Mouse (Mus musculus): Measurements from ENCODE around the gene Sipa1l2.

Gene Sipa1l2

GRCm38 (mm10) chr8:125558109-125559065 is 11.2 kb downstream of the Sipa1l2 start:
- POLR2A ChIA-PET = interaction anchor here (0.6 to 4.3 kb wide), 25 partner anchors 9 to 343 kb away, joined by 3 to 32 read pairs (median 5); partner anchors contain the start of gene Sipa1l2 (in 2 of the 4)
- CTCF ChIA-PET = interaction anchor here in 3 of 4 experiments (0.5 to 1.4 kb wide), 8 partner anchors 11 to 376 kb away, joined by 3 to 6 read pairs (median 4); partner anchors contain the start of gene Sipa1l2 (in 1 of the 3)

DNA sequence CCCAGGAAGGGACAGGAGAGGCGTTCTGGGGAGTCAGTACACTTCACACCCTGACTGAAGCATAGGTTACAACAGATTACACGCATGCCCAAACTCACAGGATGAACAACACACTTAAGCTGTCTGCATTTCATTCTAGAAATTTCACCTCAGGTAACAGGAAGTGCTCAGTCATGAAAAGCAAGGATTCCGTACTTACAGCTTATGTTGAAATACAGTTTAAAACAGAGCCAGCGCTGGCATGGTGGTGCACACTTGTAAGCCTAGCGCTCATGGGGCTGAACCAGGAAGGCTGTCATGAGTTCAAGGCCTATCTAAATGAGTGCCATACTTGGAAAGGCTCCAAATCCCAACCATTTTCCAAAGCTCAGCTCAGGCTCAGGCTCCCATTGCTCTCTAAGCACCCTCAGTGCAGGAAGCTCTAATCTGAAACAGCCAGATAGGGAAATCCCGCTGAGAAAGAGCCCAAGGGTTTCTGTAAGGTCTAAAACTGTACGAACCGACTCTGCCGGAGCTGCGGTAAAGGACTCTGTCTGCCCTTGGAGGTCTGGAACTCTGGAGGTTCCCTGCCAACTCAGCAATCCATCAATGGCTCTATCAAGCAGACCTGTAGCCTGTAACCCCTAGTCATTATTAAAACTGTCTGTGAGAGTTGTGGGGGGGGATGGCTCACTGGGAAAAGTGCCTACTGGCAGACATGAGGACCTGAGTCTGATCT is 12.1 kb downstream of the Sipa1l2 start:
- ChIA-PET POLR2A (interaction anchor here in 3 of 4 experiments (0.6 to 3.7 kb wide), 17 partner anchors 10 to 230 kb away, joined by 3 to 13 read pairs (median 5); no protein-coding TSS in a partner anchor), CTCF (interaction anchor here in 2 of 4 experiments (0.6 to 1.0 kb wide), 4 partner anchors 17 to 375 kb away, joined by 3 read pairs; no protein-coding TSS in a partner anchor)

DNA sequence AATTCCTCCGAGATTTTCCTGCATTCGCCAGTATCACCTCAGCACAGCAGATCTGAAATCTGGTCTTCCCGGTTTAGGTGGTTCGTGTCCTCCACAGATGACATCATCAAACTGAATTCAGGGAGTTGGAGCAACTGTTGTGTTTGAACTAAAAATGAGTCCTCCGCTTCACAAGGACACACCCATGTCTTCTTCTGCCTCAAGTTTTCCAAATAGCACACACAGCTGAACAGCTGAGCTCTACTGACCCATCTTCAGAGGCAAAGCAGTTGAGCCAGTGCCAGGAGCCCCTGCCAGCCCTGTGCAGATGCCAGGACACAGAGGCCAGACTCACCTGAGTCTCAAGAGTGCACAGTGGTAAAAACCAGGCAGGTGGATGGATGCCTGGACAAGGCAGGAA is 12.9 kb downstream of the Sipa1l2 start:
- ChIA-PET CTCF (interaction anchor here in 1 of 4 experiments (0.6 kb wide), 1 partner anchor 31 kb away, joined by 3 read pairs; no protein-coding TSS in a partner anchor), POLR2A (interaction anchor here in 2 of 4 experiments (0.6 to 3.7 kb wide), 6 partner anchors 11 to 78 kb away, joined by 3 to 13 read pairs (median 4); no protein-coding TSS in a partner anchor)

- ChIA-PET CTCF (interaction anchor here in 1 of 4 experiments (0.6 kb wide), 1 partner anchor 315 kb away, joined by 3 read pairs; no protein-coding TSS in a partner anchor), POLR2A (interaction anchor here (0.6 to 1.8 kb wide), 12 partner anchors 8 to 367 kb away, joined by 3 to 8 read pairs (median 4); no protein-coding TSS in a partner anchor)
These were observed 19.0 kb downstream of the Sipa1l2 start for GRCm38 (mm10) chr8:125550567-125550966.

DNA sequence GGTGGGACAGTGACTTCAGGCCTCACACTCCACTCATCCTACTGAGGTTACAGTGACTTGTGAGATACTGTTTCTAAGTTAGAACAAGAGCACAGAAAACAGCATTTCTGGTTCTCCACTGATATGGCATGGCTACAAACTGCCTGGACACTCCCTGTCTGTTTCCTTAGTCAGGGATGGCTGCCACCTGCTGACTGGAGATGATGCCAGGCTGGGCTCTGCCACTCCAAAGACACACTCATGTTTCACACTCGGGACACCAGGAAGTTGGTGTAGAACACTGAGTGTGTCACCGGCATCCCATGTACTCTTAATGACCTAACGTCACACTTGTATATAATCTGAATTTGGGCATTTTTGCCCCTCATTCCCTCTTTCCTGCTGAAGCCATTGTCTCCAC is 22.3 kb downstream of the Sipa1l2 start:
- ChIA-PET CTCF (interaction anchor here in 1 of 4 experiments (0.6 kb wide), 1 partner anchor 50 kb away, joined by 3 read pairs; no protein-coding TSS in a partner anchor), POLR2A (interaction anchor here in 1 of 4 experiments (0.7 to 1.2 kb wide), 2 partner anchors 11 to 68 kb away, joined by 3 read pairs; no protein-coding TSS in a partner anchor)

GRCm38 (mm10) chr8:125545866-125546265 is 23.7 kb downstream of the Sipa1l2 start:
- POLR2A ChIA-PET = interaction anchor here in 1 of 4 experiments (1.0 kb wide), 1 partner anchor 13 kb away, joined by 4 read pairs; no protein-coding TSS in a partner anchor
- CTCF ChIA-PET = no interaction called here

- ChIA-PET POLR2A (interaction anchor here in 2 of 4 experiments (0.7 to 2.4 kb wide), 7 partner anchors 8 to 28 kb away, joined by 3 to 9 read pairs (median 4); partner anchors contain the start of gene Sipa1l2 (in 1 of the 2)), CTCF (interaction anchor here in 2 of 4 experiments (0.5 to 0.7 kb wide), 3 partner anchors 187 to 474 kb away, joined by 3 to 5 read pairs (median 4); no protein-coding TSS in a partner anchor)
These were observed 26.6 kb downstream of the Sipa1l2 start for GRCm38 (mm10) chr8:125542893-125543613.

DNA sequence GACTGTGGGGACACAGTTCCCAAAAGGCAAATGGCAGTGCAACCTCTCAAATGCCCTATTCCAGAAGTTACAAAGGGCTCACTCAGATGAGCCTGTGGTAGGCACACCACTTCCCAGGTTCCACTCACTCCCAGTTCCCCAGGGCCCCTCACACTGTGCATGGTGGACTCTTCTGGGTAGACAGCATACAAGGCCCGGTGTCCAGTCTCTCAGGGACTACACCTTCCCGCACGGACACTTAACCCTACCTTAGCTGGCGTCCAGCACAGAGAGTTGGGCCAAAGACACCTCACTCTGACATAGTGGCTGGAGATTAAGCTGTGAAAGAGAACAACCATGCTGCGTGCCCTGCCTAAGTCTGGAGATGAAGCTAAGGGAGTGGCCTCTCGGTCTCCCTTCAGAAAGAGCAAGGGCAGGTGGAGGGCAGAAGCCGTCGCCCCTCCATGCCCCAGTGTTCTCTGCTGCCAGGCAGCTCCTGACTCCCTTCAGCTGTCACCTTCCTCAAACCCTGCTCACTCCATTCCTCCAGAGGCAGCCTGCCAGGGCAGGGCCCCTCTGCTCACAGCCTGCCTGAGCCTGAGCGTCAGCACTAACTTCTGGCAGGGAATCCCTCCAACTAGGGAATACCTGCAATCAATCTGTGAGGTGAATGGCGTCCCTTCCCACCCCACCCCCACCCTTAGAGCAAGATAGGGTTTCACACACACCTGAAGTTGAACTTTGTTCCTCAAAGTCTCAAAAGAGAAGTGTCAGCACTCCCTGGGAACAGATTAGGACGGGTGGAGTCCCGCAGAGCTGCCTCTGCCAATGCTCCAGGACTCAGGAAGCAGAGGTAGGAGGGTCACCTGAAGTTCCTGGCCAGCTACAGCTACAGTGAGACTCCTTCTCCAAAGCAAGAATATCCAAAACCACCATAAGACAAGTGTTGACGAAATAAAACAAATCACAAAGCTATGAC is 30.3 kb downstream of the Sipa1l2 start:
- POLR2A ChIA-PET = interaction anchor here in 3 of 4 experiments (0.6 to 3.3 kb wide), 15 partner anchors 9 to 1031 kb away, joined by 3 to 33 read pairs (median 5); partner anchors contain the start of gene Sipa1l2 (in 1 of the 3)
- CTCF ChIA-PET = interaction anchor here in 3 of 4 experiments (0.5 to 1.3 kb wide), 4 partner anchors 35 to 1358 kb away, joined by 3 to 11 read pairs (median 3); no protein-coding TSS in a partner anchor

DNA sequence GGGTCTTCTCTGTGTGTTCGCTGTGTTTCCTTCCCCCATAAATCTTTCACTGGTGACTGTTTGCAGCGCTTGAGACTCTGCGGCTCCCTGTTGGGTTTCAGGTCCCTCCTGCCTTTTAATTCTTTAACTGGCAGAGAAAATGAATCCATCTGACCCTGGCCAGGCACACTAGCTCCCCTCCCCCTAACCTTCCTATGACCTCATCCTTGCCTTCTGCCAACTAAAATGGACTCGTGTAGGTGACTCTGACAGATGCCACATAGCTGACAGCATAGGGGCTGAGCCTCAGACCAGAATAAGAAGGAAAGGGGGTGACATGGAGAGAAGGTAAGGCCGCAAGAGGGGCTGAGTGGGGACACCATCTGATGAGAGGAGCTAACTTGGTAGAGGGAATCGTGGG is 31.3 kb downstream of the Sipa1l2 start:
- ChIA-PET POLR2A (interaction anchor here in 3 of 4 experiments (0.6 to 1.6 kb wide), 3 partner anchors 8 to 169 kb away, joined by 4 to 6 read pairs (median 5); no protein-coding TSS in a partner anchor), CTCF (interaction anchor here in 2 of 4 experiments (0.5 to 1.3 kb wide), 2 partner anchors 36 to 320 kb away, joined by 3 read pairs; no protein-coding TSS in a partner anchor)

GRCm38 (mm10) chr8:125533709-125534108 is 35.9 kb downstream of the Sipa1l2 start:
- ChIA-PET CTCF (no interaction called here), POLR2A (interaction anchor here in 1 of 4 experiments (0.6 kb wide), 1 partner anchor 23 kb away, joined by 3 read pairs; no protein-coding TSS in a partner anchor)

DNA sequence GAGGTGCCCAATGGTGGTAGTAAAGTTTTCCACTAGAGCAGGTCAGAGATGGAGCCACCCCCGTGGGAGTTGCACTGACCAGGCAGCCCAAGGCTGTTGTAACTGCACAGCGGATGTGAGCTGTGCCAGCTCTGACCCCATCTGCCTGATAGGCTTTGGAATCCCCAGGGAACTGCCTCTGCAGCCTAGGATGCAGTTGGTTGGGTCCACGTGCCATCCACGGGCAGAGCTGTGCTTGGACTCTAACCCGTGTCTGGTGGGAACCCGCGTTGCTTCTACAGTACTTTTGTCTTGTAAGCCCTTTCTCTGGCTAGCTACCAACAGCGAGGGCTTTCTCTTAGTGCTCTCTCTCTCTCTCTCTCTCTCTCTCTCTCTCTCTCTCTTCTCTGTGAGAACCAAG is 36.7 kb downstream of the Sipa1l2 start:
- CTCF ChIA-PET = interaction anchor here in 2 of 4 experiments (0.6 to 0.7 kb wide), 3 partner anchors 15 to 418 kb away, joined by 3 to 4 read pairs (median 3); no protein-coding TSS in a partner anchor
- POLR2A ChIA-PET = interaction anchor here in 2 of 4 experiments (0.6 to 5.5 kb wide), 11 partner anchors 7 to 600 kb away, joined by 3 to 33 read pairs (median 3); no protein-coding TSS in a partner anchor

DNA sequence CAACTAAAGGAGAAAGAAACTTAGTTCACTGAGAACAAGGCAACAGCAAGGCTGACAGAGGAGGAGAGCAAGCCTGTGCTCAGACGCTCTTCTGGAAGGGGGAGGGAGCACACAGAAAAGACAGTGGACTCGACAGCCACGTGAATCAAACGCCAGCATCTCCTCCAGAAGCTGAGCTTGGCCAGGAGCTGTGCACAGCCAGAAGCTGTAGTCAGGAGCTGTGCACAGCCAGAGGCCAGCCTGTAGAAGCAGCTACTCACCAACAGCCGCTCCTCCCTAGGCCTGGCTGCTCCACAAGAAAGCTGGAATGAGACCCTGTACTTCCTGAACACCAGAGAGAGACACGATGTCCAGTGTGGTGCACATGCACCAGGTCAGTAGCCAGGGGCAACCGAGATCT is 37.4 kb downstream of the Sipa1l2 start:
- ChIA-PET POLR2A (interaction anchor here in 2 of 4 experiments (1.0 to 5.5 kb wide), 12 partner anchors 8 to 53 kb away, joined by 3 to 33 read pairs (median 4); no protein-coding TSS in a partner anchor), CTCF (no interaction called here)

- CTCF ChIA-PET = no interaction called here
These were observed 38.0 kb downstream of the Sipa1l2 start for GRCm38 (mm10) chr8:125531640-125532039.

GRCm38 (mm10) chr8:125531088-125531438 is 38.5 kb downstream of the Sipa1l2 start:
- ChIA-PET POLR2A (interaction anchor here in 2 of 4 experiments (0.9 to 5.5 kb wide), 14 partner anchors 9 to 204 kb away, joined by 3 to 33 read pairs (median 4); no protein-coding TSS in a partner anchor), CTCF (interaction anchor here in 1 of 4 experiments (1.2 kb wide), 1 partner anchor 15 kb away, joined by 4 read pairs; no protein-coding TSS in a partner anchor)

More at GRCm38 (mm10) chr8:125531640-125532039, 38.0 kb downstream of the Sipa1l2 start:
- POLR2A ChIA-PET = interaction anchor here in 2 of 4 experiments (1.0 to 5.5 kb wide), 11 partner anchors 9 to 52 kb away, joined by 3 to 33 read pairs (median 4); no protein-coding TSS in a partner anchor

DNA sequence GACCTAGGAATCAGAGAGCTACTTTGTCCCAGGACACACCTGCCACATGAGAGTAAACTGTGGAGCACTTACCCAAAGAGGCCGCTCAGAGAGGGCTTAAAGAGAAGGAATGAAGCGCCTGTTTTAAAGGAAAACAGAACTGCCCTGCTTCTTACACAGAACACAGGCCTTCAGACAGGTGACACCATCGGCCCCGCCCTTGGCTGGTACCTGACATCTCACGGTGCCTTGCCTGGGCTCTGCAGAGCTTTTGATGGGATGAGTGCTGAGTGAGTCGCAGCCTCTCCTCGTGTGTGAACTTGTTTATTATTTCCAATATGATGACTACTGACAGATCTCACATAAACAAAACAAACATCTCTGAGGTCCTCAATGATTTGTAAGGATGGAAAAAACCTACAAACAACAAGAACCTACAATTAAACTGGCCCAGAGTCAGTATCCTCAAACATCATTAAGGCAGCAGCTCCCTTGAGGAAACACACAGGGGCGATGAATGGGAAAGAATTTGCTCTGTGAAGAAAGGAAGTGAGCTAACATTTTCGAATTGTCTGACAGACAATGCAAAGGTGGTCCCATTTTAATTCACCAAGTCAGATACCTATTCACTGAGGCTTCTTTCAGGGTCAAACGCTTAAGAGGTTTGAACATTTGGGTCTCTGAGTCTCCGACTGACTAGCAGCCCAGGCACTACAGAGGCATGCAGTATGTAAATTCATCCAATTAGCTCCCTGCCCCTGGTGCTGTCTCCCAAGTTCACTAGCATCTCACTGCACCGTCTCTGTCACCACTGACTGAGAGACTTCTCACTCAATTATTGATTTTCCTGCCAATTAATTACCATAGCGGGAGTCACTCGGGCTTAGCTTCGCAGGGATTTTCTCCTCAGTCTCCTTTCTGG is 39.2 kb downstream of the Sipa1l2 start:
- ChIA-PET POLR2A (interaction anchor here (0.6 to 5.5 kb wide), 19 partner anchors 8 to 203 kb away, joined by 3 to 33 read pairs (median 4); no protein-coding TSS in a partner anchor), CTCF (interaction anchor here in 2 of 4 experiments (0.6 to 1.2 kb wide), 2 partner anchors 14 to 811 kb away, joined by 3 to 4 read pairs; no protein-coding TSS in a partner anchor)

All from embryonic stem cell, embryonic (primary cell).